Mouse (Mus musculus) neural tube, postnatal 0 days (tissue): Measurements from ENCODE around the gene Adam30. TPM values are rescaled to one million over a fixed set of nuclear protein-coding genes. Genes with fewer than 3 reads are reported as not detected.

Source experiments
- polyA plus RNA-seq: library from polyadenylated mRNA; unstranded; fragments of >200 nt; fragmentation: Nextera tagmentation; extraction: Ambion mirVana; gene quantifications from 2 replicates; pipeline ENCODE4 v1.2.1, GENCODE M21; 2015

Adam30 gene
- not detected in 2 replicates for polyA plus RNA-seq

GRCm38 (mm10) chr3:98160330-98160729, at the start of gene Adam30:
Gene Adam30 (plus strand): TSS chr3:98160630.

Other genes with a start within 250 kb of the Adam30 start
- 9.1 and 9.4 TPM in 2 replicates for gene Notch2, start 147.1 kb upstream of the Adam30 start, polyA plus RNA-seq
- not detected in 2 replicates for gene Reg4, start 61.5 kb downstream of the Adam30 start, polyA plus RNA-seq
- gene Hmgcs2, start 119.8 kb downstream of the Adam30 start, polyA plus RNA-seq, result 33.8 and 37.1 TPM in 2 replicates
- gene Phgdh, start 179.4 kb downstream of the Adam30 start, polyA plus RNA-seq, result 246 and 274 TPM in 2 replicates
- gene Zfp697, start 221.8 kb downstream of the Adam30 start, polyA plus RNA-seq, result 17.8 and 19.0 TPM in 2 replicates